Mouse (Mus musculus) ES-E14 (cell line): Measurements from ENCODE around the gene Parvb. TPM values are rescaled to one million over a fixed set of nuclear protein-coding genes. Genes with fewer than 3 reads are reported as not detected.
A peak's percentile ranks its signal among the peaks of the same experiment; 100 is the strongest.

Source experiments
- DNase-seq: peaks from one replicate; pipeline ENCODE4 v3.0.0-alpha.2; 2013; ENCODE audit warnings: low read depth, low spot score
- H3K27ac ChIP-seq: 2 replicates; pipeline ENCODE4 v1.5.1; 2012; ENCODE audit warnings: low read depth, mild to moderate bottlenecking, low read length, moderate library complexity, mixed read lengths; ENCODE audit not compliant: poor library complexity, insufficient read depth, severe bottlenecking
- H3K36me3 ChIP-seq: 2 replicates; pipeline ENCODE4 v1.6.1; 2012; ENCODE audit warnings: mild to moderate bottlenecking, low read length, moderate library complexity, mixed read lengths; ENCODE audit not compliant: control insufficient read depth, poor library complexity, insufficient read depth, severe bottlenecking
- H3K4me1 ChIP-seq, 2 experiments: fragments of 150-350 bp in 1 of 2; sonication (generic) in 1 of 2; 2 replicates each; pipeline ENCODE4 v1.6.1; 2012; ENCODE audit warnings: low read length in 2 of 2, mild to moderate bottlenecking in 1 of 2, mixed read lengths in 1 of 2; ENCODE audit not compliant: control insufficient read depth in 2 of 2, insufficient read depth in 2 of 2, poor library complexity in 1 of 2
- H3K4me3 ChIP-seq, 2 experiments: fragments of 150-350 bp in 1 of 2; sonication (generic) in 1 of 2; 2 replicates each; pipeline ENCODE4 v1.5.1; 2012; ENCODE audit warnings: low read length in 2 of 2, low read depth in 1 of 2, mild to moderate bottlenecking in 1 of 2, mixed read lengths in 1 of 2; ENCODE audit not compliant: insufficient read depth in 1 of 2, poor library complexity in 1 of 2, severe bottlenecking in 1 of 2
- H3K9ac ChIP-seq: 2 replicates; pipeline ENCODE4 v1.6.1; 2012; ENCODE audit warnings: low read depth, mild to moderate bottlenecking, low read length, mixed read lengths; ENCODE audit not compliant: poor library complexity, insufficient read depth, severe bottlenecking
- H3K9me3 ChIP-seq: fragments of 150-350 bp; sonication (generic); 2 replicates; pipeline ENCODE4 v1.6.1; 2012; ENCODE audit warnings: low read depth, mild to moderate bottlenecking, low read length; ENCODE audit not compliant: control insufficient read depth, insufficient read depth
- CHD2 ChIP-seq: IDR thresholded peaks from 2 replicates; pipeline ENCODE4 v1.6.1; 2014; ENCODE audit warnings: mild to moderate bottlenecking, low read depth, low read length, inconsistent platforms
- HCFC1 ChIP-seq: IDR thresholded peaks from 2 replicates; pipeline ENCODE4 v1.6.1; 2012; ENCODE audit warnings: low read length, inconsistent platforms, borderline replicate concordance; ENCODE audit not compliant: insufficient read depth
- MAFK ChIP-seq: IDR thresholded peaks from 2 replicates; pipeline ENCODE4 v1.6.1; 2014; ENCODE audit warnings: mild to moderate bottlenecking, low read depth, low read length, inconsistent platforms; ENCODE audit not compliant: insufficient read depth
- ZC3H11A ChIP-seq: IDR thresholded peaks from 2 replicates; pipeline ENCODE4 v1.6.1; 2012; ENCODE audit warnings: low read depth, mild to moderate bottlenecking, inconsistent platforms, low read length, borderline replicate concordance
- ZNF384 ChIP-seq: IDR thresholded peaks from 2 replicates; pipeline ENCODE4 v1.6.1; 2012; ENCODE audit warnings: low read depth, low read length, inconsistent platforms
- in situ Hi-C, 2 experiments: fragments of 600-800 bp; cut with MboI; formaldehyde crosslinking; loops; one replicate each; pipeline ENCODE4 v1.15.1; 2025; ENCODE audit warnings: low sequenced_read_pairs in 2 of 2, inconsistent platforms in 1 of 2; ENCODE audit not compliant: unreplicated experiment in 2 of 2
- total RNA-seq: library from RNA; depleted of rRNA; stranded (reverse); fragments of 300-350 nt; gene quantifications from 2 replicates; pipeline ENCODE4 v1.2.3, GENCODE M21; 2012; rRNA removed

The Parvb gene
- total RNA-seq: 10.8 and 18.6 TPM in 2 replicates

DNA sequence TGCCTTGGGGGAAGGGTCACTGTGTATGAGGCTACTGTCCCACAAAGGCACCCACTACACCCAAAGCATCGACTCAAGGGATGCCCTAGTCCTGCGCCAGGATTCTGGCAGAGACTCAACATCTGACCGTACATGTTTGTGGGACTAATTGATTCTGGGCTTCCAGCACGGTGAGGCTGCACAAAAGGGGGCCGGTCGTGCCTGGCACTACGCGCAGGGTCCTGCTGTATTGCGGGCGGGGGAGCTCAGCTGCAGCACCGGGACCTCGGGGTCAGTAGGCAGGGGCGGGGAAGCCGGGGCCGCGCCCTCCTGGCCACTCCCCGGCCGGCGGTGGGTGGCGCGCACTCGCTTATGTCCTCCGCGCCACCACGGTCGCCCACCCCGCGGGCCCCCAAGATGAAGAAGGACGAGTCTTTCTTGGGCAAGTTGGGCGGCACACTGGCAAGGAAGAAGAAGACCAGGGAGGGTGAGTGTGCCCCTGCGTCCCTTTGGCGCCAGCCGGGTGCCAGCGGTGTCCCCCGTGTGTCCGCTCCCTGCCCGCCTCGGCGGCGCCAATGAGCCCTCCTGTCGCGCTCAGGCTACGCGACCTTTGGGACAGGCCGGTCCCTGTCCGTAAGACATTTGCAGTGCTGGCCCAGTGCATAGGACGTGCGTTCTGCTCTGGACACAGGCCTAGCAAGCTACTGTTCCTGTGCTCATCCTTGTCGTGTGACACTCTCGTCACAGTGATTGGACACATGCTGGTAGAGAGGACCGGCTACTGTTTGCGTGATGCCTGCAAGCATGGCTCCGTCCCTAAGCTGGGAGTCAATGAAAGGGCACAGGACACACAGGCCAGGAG lies at the start of gene Parvb:
Gene Parvb, plus strand, starts transcription at position 323 of the 841 bp plus-strand sequence.
- Histone ChIP-seq H3K4me3 (peak within 1 kb of the TSS; percentile 69 to 80), H3K9me3 (no peaks in the 10 kb centered on the region), H3K27ac (peak within 1 kb of the TSS; percentile 77), H3K9ac (peak within 1 kb of the TSS; percentile 63), H3K4me1 (peaks cover 6 to 17% of the 10 kb centered on the region in 2 experiments; a peak in 3 of 4 replicates), H3K36me3 (no peaks in the 10 kb centered on the region)
- in situ Hi-C loops: no loop called here
- no peak for TF ChIP-seq HCFC1
- no peak for DNase-seq

DNA sequence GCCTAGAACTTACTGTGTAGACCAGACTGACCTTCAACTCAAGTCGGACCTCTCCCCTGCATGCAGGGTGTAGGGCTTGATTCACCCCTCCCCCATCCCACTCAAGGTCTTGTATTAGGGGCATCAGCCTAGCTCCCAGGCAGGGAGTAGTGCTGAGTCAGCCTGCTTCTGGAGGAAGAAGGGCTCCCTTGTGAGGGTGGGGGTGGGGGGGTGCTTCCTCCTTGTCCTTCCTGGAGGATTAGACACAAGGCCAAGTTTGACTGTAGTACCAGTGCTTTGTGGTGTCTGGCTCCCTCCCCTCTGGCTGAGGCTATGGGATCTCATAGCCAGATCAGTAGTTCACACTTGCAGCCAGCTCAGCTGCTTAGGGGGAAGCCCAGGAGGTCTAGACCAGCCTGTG lies 47.9 kb upstream of the Parvb start:
- in situ Hi-C loops: no loop called here
- DNase-seq: no peak
- H3K27ac ChIP-seq: peak overlapping the region; percentile 80

DNA sequence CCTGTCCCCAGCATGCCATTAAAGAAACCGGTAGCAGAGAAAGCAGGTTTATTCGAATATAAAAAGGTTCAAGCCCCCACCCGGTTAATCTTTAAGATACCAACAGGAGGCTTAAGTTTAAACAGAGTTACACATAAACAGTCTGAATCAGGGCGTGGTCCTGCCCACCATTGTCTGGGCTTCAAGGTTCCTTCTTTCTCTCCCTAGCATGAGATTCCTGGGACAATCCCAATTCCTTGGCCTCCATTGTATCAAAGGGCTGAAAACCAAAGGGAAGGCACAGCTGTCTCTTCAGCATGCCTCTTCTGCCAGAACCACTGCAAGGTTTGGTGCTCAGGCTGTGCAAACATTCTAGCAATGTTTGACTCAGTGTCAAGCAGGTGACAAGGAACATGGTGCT lies 45.6 kb upstream of the Parvb start:
- TF ChIP-seq CHD2: no peak
- no peak for TF ChIP-seq ZC3H11A
- TF ChIP-seq HCFC1: no peak
- no peak for TF ChIP-seq ZNF384
- no peak for TF ChIP-seq MAFK
- Histone ChIP-seq H3K36me3 (no peaks in the 10 kb centered on the region; the same call in 1 of the 2 replicates), H3K4me3 (no peak overlapping the region), H3K4me1 (peaks cover 21 to 50% of the 10 kb centered on the region in 2 experiments; a peak in 3 of 4 replicates), H3K27ac (peak overlapping the region; percentile 80), H3K9ac (peak overlapping the region; percentile 41; the same call in 1 of the 2 replicates), H3K9me3 (no peaks in the 10 kb centered on the region)
- in situ Hi-C loops: no loop called here
- DNase-seq: no peak

More for the DNA sequence above, 47.9 kb upstream of the Parvb start:
- H3K9ac ChIP-seq: peak overlapping the region; percentile 24; the same call in 1 of the 2 replicates
- H3K36me3 ChIP-seq: no peaks in the 10 kb centered on the region
- H3K4me1 ChIP-seq: peaks cover 19 to 47% of the 10 kb centered on the region in 2 experiments; a peak in 3 of 4 replicates
- peak overlapping the region in 1 of 2 experiments; percentile 11; a peak in 2 of 4 replicates for H3K4me3 ChIP-seq
- H3K9me3 ChIP-seq: no peaks in the 10 kb centered on the region
- TF ChIP-seq ZC3H11A: no peak
- peak; percentile 91 for TF ChIP-seq MAFK

DNA sequence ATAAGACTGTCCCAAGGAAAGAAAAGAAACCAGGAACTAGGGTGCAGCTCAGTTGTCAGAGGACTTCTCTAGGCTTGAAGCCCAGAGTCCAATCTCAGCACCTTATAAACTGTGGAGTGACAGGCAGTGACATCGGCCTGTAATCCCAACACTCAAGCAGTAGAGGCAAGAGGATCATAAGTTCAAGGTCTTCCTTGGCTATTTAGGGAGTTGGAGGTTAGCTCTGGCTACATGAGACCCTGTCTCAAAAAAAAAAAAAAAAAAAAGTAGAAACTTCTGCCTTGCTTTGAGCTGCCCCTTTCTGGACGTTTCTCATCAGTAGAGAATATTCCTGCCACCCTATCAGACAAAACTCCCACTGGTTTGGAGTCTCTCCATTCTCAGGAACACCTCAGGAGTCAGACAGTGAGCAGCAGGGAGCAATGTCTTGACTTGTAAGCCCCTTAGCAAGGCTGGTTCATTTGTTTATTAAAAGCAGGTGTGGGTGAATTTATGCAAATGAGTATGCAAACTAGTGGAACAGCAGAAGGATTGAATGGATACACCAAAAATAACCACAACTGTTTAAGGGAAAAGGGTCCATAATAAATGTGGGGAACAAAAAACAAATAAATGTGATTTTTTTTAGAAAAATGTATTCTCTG lies 42.8 kb upstream of the Parvb start:
- H3K27ac ChIP-seq: peak overlapping the region; percentile 89; the same call in 1 of the 2 replicates
- in situ Hi-C loops: no loop called here
- peaks cover 17 to 42% of the 10 kb centered on the region in 2 experiments; a peak in 3 of 4 replicates for H3K4me1 ChIP-seq
- no peaks in the 10 kb centered on the region for H3K9me3 ChIP-seq
- H3K4me3 ChIP-seq: no peak overlapping the region
- no peak overlapping the region for H3K9ac ChIP-seq
- no peak for DNase-seq
- TF ChIP-seq ZNF384: peak; percentile 53; the same call in 1 of the 2 replicates
- no peak for TF ChIP-seq MAFK
- no peaks in the 10 kb centered on the region; the same call in 1 of the 2 replicates for H3K36me3 ChIP-seq
